Mouse (Mus musculus): ENCODE measurements around the gene Ewsr1.

DNA sequence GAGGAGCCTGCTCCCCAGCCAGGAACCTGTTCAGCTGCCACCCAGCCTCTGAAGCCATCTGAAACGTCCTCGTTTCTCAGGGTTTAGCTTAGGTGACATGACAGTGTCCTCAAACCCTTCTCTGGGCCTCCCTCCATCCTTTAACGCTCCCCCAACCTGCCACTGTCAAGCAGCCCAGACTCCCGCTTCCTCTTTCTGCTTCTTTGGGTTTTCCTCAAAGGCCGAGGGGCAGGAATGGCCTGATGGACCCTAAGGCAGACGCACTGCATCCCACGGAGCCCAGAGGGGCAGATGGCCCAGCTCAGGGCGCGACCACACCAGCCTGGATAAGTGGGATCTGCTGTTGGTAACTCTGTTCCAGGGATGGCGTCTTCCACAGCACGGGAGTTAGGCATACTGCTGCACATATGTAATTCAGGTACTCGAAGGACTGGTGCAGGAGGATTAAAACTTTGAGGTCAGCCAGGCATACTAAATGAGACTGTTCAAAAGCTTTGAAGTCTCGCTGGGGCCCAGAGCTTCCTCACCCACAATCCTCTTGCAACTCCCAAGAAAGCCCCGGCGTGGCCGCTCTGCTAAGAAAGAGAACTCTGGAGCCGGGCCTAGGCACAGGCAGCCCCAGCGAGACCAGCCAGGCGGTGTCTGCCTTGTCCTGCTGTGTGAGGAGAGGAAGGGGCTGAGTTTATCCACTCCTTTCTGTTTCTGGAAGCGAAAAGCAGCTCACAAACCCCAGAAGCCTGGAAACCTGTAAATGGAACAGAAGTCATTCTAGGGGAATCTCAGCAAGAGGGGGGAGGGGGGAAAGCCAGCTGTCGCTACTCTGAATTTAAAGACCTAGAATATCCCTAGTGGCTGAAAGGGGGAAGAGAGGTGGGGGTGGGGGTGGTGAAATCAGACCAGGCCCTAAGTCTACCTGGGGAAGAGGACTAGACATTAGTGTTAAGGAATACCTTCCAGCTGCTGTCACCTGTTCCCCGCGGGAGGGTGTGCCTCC is 42.8 kb downstream of the Ewsr1 start:
- TF ChIP-seq POLR2A (IDR thresholded peaks at IDR 0.05; ENCODE audit: insufficient read length, low read depth) = no peak
- no peak for TF ChIP-seq MYOG (IDR thresholded peaks at IDR 0.05; ENCODE audit: control insufficient read depth in 1 of 3, insufficient read depth in 1 of 3, insufficient read length in 2 of 3, low read depth in 2 of 3)
- TF ChIP-seq TCF12 (IDR thresholded peaks at IDR 0.05; ENCODE audit: insufficient read depth, poor library complexity, severe bottlenecking) = no peak
- no peak for TF ChIP-seq USF1 (IDR thresholded peaks at IDR 0.05; ENCODE audit: low read depth)
- no peak for TF ChIP-seq MYOD1 (IDR thresholded peaks at IDR 0.05; ENCODE audit: control insufficient read depth in 1 of 3, insufficient read length in 2 of 3, low read depth in 2 of 3)
- no peak for TF ChIP-seq CEBPB (IDR thresholded peaks at IDR 0.05; ENCODE audit: insufficient read depth, poor library complexity, severe bottlenecking)
- TF ChIP-seq POLR2AphosphoS2 (IDR thresholded peaks at IDR 0.05; ENCODE audit: insufficient read length, low read depth) = no peak
- TF ChIP-seq E2F4 (IDR thresholded peaks at IDR 0.05; ENCODE audit: insufficient read depth) = no peak
